Mouse (Mus musculus): ENCODE data around the gene Tubgcp6. TPM values are rescaled to one million over a fixed set of nuclear protein-coding genes. Genes with fewer than 3 reads are reported as not detected.

The Tubgcp6 gene
- polyA plus RNA-seq, 1 experiment from 2014 or later = 17.2 TPM

GRCm38 (mm10) chr15:89137378-89138045 lies 14.6 kb upstream of the Tubgcp6 start:
- 63% methylated on average over 9 of the region's 11 CpGs for WGBS
- no peak for ATAC-seq (ENCODE audit: low FRiP score)

GRCm38 (mm10) chr15:89136461-89137155 lies 13.7 kb upstream of the Tubgcp6 start:
- 0 out of 2 replicates have a peak, but pooled peaks cover 14% of the 10 kb centered on the region for H3K27me3 ChIP-seq (ENCODE audit: control insufficient read depth, insufficient read depth, low read length)
- H3K36me3 ChIP-seq (replicated peaks; ENCODE audit: control insufficient read depth, insufficient read depth) = no peaks in the 10 kb centered on the region; the same call in 1 of the 2 replicates
- H3K4me1 ChIP-seq (replicated peaks; ENCODE audit: control insufficient read depth, insufficient read depth, low read length) = peaks cover 13% of the 10 kb centered on the region
- ATAC-seq (ENCODE audit: low FRiP score) = no peak
- no peak overlapping the region for H3K27ac ChIP-seq
- 99% methylated on average over 5 of the region's 5 CpGs for WGBS
- H3K9ac ChIP-seq = no peak overlapping the region
- H3K4me2 ChIP-seq (replicated peaks) = no peak overlapping the region
- no peak overlapping the region for H3K4me3 ChIP-seq (replicated peaks; ENCODE audit: low read length)
- DNase-seq (ENCODE audit: low spot score) = no peak
- no peaks in the 10 kb centered on the region for H3K9me3 ChIP-seq (ENCODE audit: control insufficient read depth, low read length)

More at GRCm38 (mm10) chr15:89137378-89138045, 14.6 kb upstream of the Tubgcp6 start:
- Histone ChIP-seq H3K9ac (no peak overlapping the region), H3K9me3 (ENCODE audit: control insufficient read depth, low read length) (no peaks in the 10 kb centered on the region), H3K4me2 (replicated peaks) (no peak overlapping the region), H3K27ac (no peak overlapping the region), H3K4me3 (replicated peaks; ENCODE audit: low read length) (no peak overlapping the region), H3K36me3 (replicated peaks; ENCODE audit: control insufficient read depth, insufficient read depth) (0 out of 2 replicates have a peak, but pooled peaks cover 2% of the 10 kb centered on the region), H3K4me1 (replicated peaks; ENCODE audit: control insufficient read depth, insufficient read depth, low read length) (peaks cover 13% of the 10 kb centered on the region), H3K27me3 (ENCODE audit: control insufficient read depth, insufficient read depth, low read length) (0 out of 2 replicates have a peak, but pooled peaks cover 14% of the 10 kb centered on the region)
- DNase-seq (ENCODE audit: low spot score) = no peak

DNA sequence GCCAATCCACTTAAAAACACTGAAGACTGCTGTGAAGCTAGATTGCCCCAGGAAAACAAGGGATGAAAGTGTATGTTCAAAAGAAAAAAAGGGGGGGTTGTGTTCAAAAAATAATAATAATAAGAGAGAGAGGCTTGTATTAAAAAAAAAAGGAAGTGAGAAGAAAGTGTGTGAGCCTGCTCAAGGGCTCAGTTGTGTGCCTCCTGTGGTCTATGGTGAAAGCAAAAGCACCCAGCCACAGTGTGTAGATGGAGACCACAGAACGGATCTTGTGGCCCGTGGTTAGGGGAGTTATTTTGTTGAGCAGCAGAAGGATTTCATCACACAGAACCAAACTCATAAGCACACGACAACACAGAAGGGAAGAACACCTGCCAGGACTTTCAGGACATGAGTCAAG lies 8.4 kb upstream of the Tubgcp6 start:
- Histone ChIP-seq H3K27ac (no peak overlapping the region), H3K4me3 (replicated peaks; ENCODE audit: low read length) (no peak overlapping the region), H3K9me3 (ENCODE audit: control insufficient read depth, low read length) (no peaks in the 10 kb centered on the region), H3K9ac (no peak overlapping the region), H3K4me1 (replicated peaks; ENCODE audit: control insufficient read depth, insufficient read depth, low read length) (peaks cover 13% of the 10 kb centered on the region), H3K27me3 (ENCODE audit: control insufficient read depth, insufficient read depth, low read length) (no peaks in the 10 kb centered on the region), H3K36me3 (replicated peaks; ENCODE audit: control insufficient read depth, insufficient read depth) (no peaks in the 10 kb centered on the region; the same call in 1 of the 2 replicates), H3K4me2 (replicated peaks) (no peak overlapping the region)
- ATAC-seq (ENCODE audit: low FRiP score) = no peak
- DNase-seq (ENCODE audit: low spot score) = no peak
- WGBS = 94% methylated on average over 3 of the region's 3 CpGs

DNA sequence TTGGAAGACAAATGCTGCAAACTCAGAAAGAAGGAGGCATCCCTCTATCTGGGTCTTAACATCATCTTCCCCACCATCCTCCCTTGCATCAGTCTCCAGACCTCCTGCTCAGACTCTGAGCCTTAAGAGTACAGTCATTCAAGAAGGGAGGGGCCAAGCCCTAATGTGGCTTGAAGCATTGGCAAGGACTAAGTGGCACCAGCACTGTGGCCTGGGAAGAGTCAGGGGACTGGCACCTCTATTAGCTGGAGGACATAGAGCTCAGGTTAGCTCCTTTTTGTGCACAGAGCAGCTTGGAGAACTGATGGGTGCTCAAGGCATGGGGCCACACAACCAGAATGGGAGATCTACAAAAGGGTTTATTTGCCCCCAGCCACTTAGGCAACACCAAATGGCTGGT lies 7.3 kb upstream of the Tubgcp6 start:
- ATAC-seq (ENCODE audit: low FRiP score) = no peak
- H3K9me3 ChIP-seq (ENCODE audit: control insufficient read depth, low read length) = no peaks in the 10 kb centered on the region
- no peak overlapping the region for H3K4me2 ChIP-seq (replicated peaks)

GRCm38 (mm10) chr15:89128382-89129350 lies 5.8 kb upstream of the Tubgcp6 start, which contains the start of gene Hdac10:
Hdac10 (minus strand) TSS chr15:89128700.
- Histone ChIP-seq H3K9me3 (ENCODE audit: control insufficient read depth, low read length) (no peaks in the 10 kb centered on the region), H3K4me3 (replicated peaks; ENCODE audit: low read length) (peak within 1 kb of the TSS; percentile 43), H3K4me2 (replicated peaks) (peak within 1 kb of the TSS; percentile 69), H3K9ac (peak within 1 kb of the TSS; percentile 56), H3K36me3 (replicated peaks; ENCODE audit: control insufficient read depth, insufficient read depth) (peaks cover 10% of the 10 kb centered on the region; the same call in 1 of the 2 replicates), H3K4me1 (replicated peaks; ENCODE audit: control insufficient read depth, insufficient read depth, low read length) (peaks cover 17% of the 10 kb centered on the region), H3K27me3 (ENCODE audit: control insufficient read depth, insufficient read depth, low read length) (no peaks in the 10 kb centered on the region), H3K27ac (peak within 1 kb of the TSS; percentile 75)
- peak; percentile 84 for DNase-seq (ENCODE audit: low spot score)
- peak; percentile 82 for ATAC-seq (ENCODE audit: low FRiP score)
- WGBS = 3% methylated on average over 36 of the region's 36 CpGs

More for the DNA sequence above, 7.3 kb upstream of the Tubgcp6 start:
- no peak overlapping the region for H3K4me3 ChIP-seq (replicated peaks; ENCODE audit: low read length)
- no peak overlapping the region for H3K9ac ChIP-seq
- no peaks in the 10 kb centered on the region for H3K27me3 ChIP-seq (ENCODE audit: control insufficient read depth, insufficient read depth, low read length)
- H3K36me3 ChIP-seq (replicated peaks; ENCODE audit: control insufficient read depth, insufficient read depth) = no peaks in the 10 kb centered on the region; the same call in 1 of the 2 replicates
- DNase-seq (ENCODE audit: low spot score) = no peak
- no peak overlapping the region for H3K27ac ChIP-seq
- H3K4me1 ChIP-seq (replicated peaks; ENCODE audit: control insufficient read depth, insufficient read depth, low read length) = peaks cover 13% of the 10 kb centered on the region

- Histone ChIP-seq H3K27ac (no peak overlapping the region), H3K4me2 (replicated peaks) (peak overlapping the region; percentile 69), H3K4me3 (replicated peaks; ENCODE audit: low read length) (peak overlapping the region; percentile 43), H3K4me1 (replicated peaks; ENCODE audit: control insufficient read depth, insufficient read depth, low read length) (peaks cover 21% of the 10 kb centered on the region), H3K9me3 (ENCODE audit: control insufficient read depth, low read length) (no peaks in the 10 kb centered on the region), H3K9ac (peak overlapping the region; percentile 56), H3K36me3 (replicated peaks; ENCODE audit: control insufficient read depth, insufficient read depth) (peaks cover 10% of the 10 kb centered on the region; the same call in 1 of the 2 replicates), H3K27me3 (ENCODE audit: control insufficient read depth, insufficient read depth, low read length) (no peaks in the 10 kb centered on the region)
- ATAC-seq (ENCODE audit: low FRiP score) (no peak), DNase-seq (ENCODE audit: low spot score) (no peak)
- WGBS = 91% methylated on average over 8 of the region's 8 CpGs
Observed at GRCm38 (mm10) chr15:89127364-89127940, 4.5 kb upstream of the Tubgcp6 start.

- no peaks in the 10 kb centered on the region for H3K9me3 ChIP-seq (ENCODE audit: control insufficient read depth, low read length)
- no peak for DNase-seq (ENCODE audit: low spot score)
- H3K4me1 ChIP-seq (replicated peaks; ENCODE audit: control insufficient read depth, insufficient read depth, low read length) = peaks cover 29% of the 10 kb centered on the region
- H3K4me2 ChIP-seq (replicated peaks) = no peak overlapping the region
- peaks cover 10% of the 10 kb centered on the region; the same call in 1 of the 2 replicates for H3K36me3 ChIP-seq (replicated peaks; ENCODE audit: control insufficient read depth, insufficient read depth)
- H3K27ac ChIP-seq = no peak overlapping the region
- H3K27me3 ChIP-seq (ENCODE audit: control insufficient read depth, insufficient read depth, low read length) = no peaks in the 10 kb centered on the region
- H3K4me3 ChIP-seq (replicated peaks; ENCODE audit: low read length) = no peak overlapping the region
- 92% methylated on average over 8 of the region's 8 CpGs for WGBS
- no peak overlapping the region for H3K9ac ChIP-seq
- no peak for ATAC-seq (ENCODE audit: low FRiP score)
Observed at GRCm38 (mm10) chr15:89126622-89127021, 3.7 kb upstream of the Tubgcp6 start.

DNA sequence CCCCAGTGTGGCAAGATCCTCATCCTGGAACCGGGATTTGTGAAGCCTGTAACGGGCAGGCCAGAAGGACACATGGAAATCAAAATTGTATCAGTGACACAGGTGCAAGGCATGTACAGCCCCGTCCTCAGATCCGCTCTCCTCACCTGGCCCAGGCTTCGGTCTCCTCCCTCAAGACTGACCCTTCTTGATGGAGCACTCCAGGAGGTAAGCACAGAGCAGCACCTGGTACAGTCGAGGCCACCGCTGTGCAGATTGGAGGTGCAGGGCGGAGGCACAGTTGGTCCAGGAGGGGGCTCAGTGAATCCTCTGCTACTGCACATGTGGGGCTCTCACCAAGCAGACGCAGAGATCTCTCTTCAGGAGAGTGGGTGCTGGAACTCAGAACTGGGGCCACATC lies 2.4 kb upstream of the Tubgcp6 start:
- Histone ChIP-seq H3K4me3 (replicated peaks; ENCODE audit: low read length) (no peak overlapping the region), H3K27me3 (ENCODE audit: control insufficient read depth, insufficient read depth, low read length) (no peaks in the 10 kb centered on the region), H3K36me3 (replicated peaks; ENCODE audit: control insufficient read depth, insufficient read depth) (peaks cover 10% of the 10 kb centered on the region; the same call in 1 of the 2 replicates), H3K9ac (no peak overlapping the region), H3K4me1 (replicated peaks; ENCODE audit: control insufficient read depth, insufficient read depth, low read length) (peaks cover 41% of the 10 kb centered on the region), H3K27ac (no peak overlapping the region), H3K4me2 (replicated peaks) (no peak overlapping the region), H3K9me3 (ENCODE audit: control insufficient read depth, low read length) (no peaks in the 10 kb centered on the region)
- DNase-seq (ENCODE audit: low spot score) (no peak), ATAC-seq (ENCODE audit: low FRiP score) (no peak)
- WGBS = 92% methylated on average over 9 of the region's 9 CpGs
